Mouse (Mus musculus): ENCODE measurements around the gene Mtx1.

Mtx1 gene

DNA sequence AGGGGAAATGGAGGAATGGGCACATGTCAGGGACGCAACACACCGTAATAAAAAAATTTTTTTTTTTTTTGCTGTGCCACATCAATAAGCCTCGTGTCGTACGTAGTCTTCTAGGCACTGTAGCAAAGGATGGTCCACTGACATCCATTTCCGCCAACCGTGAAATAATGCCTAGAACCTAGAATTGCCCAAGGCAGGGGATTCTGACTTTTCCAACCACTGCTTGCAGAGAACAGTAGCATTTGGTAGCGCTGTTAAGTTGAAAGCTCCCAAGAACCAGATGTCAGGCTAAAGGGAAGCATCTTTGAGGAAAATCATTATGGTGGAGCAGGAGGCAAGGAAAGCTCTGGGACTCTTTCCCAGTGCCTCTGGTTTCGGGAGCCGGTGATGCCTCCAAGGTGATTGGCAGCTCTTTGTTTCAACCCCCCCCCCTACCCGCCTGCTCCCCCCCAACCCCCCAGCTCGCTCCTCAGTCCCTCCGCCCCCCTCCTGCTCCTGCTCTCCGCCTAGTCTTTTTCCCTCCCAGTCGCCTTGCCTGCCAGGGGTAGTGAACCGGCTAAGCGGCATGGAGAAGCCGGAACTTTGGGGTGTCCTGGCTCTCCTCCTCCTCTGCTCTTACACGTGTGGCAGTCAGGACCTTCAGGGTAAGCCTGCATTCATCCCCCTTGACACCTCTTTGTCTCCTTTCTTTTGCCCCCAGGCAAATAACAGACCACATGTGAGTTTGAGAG, 12.0 kb downstream of the Mtx1 start, which contains the start of gene Thbs3:
Gene Thbs3, plus strand, starts transcription at position 500 of the 731 bp plus-strand sequence.
- no peak for DNase-seq (ENCODE audit: low spot score in 2 of 2)

DNA sequence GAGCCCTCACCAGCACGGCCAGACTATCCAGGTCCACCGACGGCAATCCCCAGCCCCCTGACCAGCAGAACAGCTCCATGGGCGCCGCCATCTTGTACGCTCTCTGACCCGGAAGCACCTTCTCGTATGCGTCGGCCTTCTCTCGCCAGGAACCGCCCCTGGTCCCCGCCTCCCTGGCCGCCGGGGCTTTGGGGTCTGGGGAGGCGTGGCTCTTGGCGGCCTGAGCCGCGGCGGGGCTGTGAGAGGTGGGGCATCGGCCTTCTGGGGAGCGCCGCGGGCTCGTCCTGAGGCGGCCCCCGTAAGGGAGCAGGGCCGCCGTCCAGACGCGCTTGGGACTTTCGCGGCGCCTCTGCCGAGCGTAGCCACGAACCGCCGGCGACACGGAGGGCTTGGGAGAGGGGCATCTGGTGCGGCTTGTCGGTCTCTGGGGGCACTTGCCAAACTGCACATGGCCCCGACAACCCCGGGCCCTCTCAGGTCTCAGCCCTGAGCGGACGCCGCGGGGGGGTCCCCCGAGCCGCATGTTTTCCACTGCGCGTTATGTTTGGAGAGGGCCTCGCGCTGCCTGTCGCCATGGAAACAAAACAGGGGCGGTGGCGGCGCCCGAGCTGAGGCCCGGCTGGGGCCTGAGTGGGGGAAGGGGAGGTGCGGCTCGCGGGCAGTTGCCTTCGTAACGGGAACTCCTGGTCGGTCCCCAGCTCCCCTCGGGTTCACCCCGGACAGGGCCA, 12.9 kb downstream of the Mtx1 start:
- peak; percentile 93 to 94 for DNase-seq (ENCODE audit: low spot score in 2 of 2)

DNA sequence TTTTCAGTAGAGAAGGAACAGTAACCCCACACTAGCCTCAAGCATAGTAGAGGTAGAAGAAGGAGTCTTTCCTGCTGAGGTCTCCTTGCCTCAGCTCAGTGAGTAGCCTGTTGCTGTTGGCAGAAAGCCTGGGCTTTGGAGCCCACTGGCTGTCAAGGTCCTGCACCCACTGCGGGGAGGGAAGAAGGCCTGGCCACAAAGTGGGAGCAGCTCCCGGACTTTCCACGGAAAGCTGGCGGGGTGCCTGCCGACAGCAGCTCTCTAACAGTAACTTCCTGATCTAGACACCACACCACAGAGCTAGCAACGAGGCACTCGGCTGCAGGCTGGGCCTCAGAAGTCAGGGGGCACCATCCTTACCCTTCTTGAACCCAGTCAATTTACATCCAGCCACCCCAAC, 16.2 kb downstream of the Mtx1 start:
- no peak for DNase-seq (ENCODE audit: low spot score in 2 of 2)

DNA sequence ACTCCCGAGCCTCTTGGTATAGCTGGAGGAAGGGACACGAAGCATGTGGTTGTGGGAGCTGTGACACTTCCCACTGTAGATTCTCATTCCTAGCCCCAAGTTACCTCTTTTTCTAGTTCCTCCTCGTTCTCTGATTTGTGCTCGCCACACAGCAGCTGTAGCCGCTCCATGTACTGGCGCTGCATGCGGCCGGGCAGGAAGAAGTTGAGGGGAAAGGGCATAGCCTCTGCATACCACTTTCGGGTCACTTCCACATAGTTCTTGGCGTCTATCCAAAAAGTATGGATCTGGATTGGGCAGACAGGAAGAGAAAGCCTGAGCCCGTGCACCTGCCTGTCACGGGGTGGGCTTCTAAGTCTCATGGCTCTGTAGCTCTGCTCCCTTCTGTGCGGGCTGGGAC, 16.7 kb downstream of the Mtx1 start:
- no peak for DNase-seq (ENCODE audit: low spot score in 2 of 2)

DNA sequence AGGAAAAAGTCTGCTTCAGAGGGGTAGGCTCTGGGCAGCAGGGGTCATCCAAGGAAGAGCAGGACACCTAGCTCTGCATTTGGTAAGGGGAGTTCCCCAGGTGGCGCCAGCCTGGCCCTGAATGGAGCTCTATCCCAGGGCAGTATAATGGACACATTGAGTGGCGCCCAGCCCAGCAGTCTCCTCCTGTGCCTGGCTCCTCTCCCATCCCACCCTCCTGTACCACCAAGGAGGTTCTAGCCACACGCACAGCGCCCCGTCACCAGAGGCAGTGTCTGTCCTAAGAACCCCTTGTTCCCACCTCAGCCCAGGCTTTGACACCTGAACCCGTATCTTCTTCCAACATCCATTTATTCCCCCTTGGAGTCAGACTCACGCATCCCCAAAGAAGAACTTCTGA, 17.2 kb downstream of the Mtx1 start:
- DNase-seq (ENCODE audit: low spot score in 2 of 2): no peak

DNA sequence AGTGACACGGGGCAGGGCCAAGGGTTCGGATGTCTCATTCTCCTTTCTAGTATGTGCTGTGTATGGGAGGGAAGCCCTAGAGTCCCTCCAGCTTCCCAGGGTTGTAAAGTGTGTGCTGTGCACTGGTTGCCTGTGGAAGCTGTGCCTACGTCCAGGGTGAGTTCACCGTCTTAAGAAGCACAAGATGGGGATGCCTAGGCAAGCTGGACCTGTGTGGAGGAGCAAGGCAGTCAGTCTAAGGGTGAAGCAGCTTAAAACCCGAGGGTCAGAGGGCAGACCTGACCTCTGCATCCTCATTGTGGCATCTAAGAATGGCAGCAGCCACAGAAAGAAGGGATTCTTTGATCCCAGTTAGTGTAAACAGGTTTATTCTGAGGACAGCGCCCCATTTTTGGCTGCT, 18.2 kb downstream of the Mtx1 start:
- no peak for DNase-seq (ENCODE audit: low spot score in 2 of 2)

DNA sequence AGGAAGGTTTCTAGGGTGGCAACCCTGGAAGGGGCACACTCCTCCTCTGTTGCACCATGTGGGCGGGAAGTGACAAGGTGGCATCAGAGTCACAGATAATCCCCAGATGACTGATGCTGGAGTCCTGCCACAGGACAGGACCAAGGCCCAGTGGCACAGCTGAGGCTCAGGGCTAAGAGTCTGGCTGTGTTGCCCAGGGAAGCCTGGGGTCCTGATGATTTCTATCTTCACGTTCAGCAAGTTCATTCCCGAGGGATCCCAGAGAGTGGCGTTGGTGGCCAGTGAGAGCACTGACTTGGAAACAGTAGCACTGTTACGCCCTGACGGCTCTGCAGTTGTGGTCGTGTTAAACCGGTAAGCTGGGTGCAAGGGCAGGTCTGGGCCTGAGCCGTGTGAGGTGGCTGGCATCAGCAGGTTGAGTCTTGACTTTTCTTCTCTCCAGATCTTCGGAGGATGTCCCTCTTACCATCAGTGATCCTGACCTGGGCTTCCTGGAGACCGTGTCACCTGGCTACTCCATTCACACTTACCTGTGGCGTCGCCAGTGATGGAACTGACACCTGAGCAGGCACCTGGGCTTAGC, 18.7 kb downstream of the Mtx1 start:
- DNase-seq (ENCODE audit: low spot score in 2 of 2): no peak

DNA sequence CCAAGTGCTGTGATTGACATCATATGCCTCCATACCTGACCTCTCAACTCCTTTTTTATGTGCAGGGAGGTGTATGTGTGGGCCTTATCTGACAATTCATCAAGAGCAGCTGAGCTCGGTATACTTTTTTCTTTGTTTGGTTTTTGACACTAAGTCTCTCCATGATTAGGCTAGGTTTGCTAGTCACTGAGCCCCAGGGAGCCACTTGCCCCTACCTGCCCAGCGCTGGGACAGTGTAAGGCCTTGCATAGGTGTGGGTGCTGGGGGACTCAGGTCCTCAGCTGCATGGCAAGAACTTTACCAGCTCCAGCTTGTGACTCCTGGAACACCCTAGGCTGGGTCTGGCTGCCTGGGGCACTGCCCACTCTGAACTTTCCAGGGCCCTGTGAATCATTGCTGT, 20.2 kb downstream of the Mtx1 start:
- no peak for DNase-seq (ENCODE audit: low spot score in 2 of 2)

DNA sequence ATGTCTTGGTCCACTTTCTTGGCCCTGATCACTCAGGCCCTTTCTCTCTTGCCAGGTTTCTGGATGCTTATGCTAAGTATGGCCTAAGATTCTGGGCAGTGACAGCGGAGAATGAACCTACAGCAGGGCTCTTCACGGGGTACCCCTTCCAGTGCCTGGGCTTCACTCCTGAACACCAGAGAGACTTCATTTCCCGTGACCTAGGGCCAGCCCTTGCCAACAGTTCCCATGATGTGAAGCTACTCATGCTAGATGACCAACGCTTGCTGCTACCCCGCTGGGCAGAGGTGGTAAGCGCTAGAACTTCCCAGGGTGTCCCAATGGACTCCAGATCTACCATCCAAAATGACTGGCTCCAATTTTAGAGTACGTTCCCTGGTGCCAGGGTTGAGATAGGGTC, 20.8 kb downstream of the Mtx1 start:
- no peak for DNase-seq (ENCODE audit: low spot score in 2 of 2)

DNA sequence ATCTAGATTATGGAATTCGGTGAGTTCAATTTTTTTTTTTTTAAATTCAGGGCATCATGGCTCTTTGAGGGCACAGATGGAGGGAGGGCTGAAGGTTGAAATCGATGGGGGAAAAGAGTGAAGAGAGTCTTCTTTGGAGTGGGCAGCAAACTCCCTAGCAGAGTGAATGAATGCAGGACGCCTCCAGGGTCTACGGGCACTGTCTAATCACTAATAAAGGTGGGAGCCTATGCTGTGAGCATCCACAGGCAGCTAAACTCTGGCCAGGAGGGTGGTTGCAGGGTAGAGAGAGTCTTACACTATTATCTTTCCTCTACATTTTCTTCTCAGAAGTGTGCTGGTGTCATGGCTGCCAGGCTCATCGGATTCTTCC, 23.8 kb downstream of the Mtx1 start:
- no peak for DNase-seq (ENCODE audit: low spot score in 2 of 2)

DNA sequence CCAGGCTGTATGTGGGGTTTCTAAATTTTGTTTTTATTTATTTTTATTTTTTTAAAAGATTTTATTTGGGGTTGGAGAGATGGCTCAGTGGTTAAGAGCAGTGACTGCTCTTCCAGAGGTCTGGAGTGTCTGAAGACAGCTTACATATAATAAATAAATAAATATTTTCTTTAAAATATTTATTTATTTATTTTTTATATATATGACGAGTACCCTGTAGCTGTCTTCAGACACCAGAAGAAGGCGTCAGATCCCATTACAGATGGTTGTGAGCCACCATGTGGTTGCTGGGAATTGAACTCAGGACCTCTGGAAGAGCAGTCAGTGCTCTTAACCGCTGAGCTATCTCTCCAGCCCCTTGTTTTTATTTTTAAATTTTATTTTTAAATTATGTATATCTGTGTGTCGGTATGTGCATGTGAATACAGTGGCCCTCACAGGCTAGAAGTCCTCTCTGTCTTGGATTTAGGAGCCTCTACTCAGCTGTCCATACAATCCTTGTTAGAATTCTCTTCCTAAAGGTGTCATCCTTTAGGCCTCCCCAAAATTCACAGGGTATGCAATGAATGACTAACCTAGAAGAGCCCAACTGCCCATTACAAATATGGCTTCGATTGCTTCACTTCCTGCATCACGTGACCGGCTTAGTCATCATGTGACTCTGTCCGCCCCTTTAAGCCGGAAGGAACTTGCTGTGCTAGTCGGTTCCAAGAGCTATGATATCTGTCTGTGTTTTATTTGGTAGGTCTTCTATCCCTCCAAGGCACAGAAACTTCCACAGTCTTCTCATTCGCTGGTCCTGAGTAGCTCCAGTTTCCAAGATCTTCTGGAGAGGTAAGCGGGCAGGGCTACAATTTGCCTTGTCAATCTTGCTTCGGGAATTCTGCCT, 24.4 kb downstream of the Mtx1 start, which contains the start of gene Gba:
Gene Gba, plus strand, starts transcription at position 676 of the 889 bp plus-strand sequence.
- peak; percentile 84 to 87 for DNase-seq (ENCODE audit: low spot score in 2 of 2)

DNA sequence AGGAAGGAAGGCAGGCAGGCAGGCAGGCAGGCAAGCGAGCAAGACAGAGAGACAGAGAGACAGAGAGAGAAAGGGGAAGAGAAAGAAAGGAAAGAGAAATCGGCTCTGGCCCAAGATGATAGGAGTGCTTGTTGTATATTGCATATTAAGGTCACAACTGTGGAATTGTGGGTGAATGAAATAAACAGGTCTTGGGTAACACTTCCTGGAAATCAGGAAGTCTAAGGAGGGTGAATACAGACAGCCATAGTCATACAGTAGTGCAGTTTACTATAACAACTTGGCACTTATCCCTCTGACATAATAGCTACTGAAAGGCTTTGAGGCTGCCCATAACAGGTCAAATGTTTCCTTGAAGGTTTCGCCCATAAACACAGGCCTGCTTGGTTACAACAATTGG, 27.0 kb downstream of the Mtx1 start:
- no peak for DNase-seq (ENCODE audit: low spot score in 2 of 2)

DNA sequence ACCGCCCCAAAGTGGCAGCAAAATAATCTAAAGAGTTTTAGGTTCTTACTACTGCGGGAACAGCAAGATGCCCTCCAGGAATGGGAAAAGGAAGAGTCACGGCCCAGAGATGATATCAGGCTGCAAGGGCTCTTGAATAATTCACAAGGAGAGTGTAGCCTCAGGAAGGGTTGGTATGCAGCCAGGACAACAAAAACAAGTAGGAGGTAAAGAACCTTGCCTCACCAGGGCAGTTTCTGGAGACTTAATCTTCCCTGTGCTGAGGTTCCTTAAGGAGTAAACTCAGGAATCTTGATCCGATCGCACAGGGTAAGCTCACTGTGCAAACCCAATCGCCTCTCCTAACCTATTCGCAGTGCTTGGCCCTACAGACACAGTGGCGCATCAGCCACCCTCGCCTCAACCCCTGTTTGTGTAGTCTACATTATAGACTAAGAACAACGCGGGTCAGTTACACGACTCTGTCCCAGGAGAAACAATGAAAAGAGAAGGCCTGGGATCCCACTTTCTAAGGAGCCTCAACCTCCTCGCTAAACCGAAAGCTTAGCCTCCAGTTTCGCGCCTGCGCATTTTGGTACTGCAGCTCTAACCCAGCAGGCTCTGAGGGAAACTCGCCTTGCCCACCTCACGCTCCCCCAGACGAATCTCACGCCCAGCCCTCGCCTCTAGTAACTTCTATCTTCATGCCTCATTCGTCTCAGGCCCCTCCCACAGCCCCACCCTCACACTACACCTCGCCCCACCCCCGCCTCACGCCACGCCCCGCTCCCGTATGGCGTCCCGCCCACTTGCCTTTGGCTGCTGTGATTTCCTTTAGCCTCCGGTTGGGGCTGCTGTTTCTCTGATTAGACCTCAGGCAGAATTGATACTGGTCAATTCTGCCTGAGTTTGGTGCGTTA, 30.7 kb downstream of the Mtx1 start:
- DNase-seq (ENCODE audit: low spot score in 2 of 2): peak; percentile 87 to 91

DNA sequence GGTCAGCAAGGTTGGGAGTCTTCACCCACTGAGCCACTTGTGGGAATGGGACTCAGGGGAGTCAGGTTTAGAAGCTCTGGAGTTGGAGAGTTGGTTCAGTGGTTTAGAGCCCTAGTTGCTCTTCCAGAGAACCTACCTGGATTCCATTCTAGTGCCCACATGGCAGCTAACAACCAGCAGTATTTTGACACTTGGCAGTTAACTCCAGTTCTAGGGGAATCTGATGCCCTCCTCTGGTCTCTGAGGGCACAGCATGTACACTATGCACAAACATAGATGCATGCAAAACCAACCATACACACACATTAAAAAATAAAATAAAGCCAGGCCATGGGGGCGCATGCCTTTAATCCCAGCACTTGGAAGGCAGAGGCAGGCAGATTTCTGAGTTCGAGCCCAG, 33.0 kb downstream of the Mtx1 start:
- DNase-seq (ENCODE audit: low spot score in 2 of 2): peak; percentile 38 to 54

DNA sequence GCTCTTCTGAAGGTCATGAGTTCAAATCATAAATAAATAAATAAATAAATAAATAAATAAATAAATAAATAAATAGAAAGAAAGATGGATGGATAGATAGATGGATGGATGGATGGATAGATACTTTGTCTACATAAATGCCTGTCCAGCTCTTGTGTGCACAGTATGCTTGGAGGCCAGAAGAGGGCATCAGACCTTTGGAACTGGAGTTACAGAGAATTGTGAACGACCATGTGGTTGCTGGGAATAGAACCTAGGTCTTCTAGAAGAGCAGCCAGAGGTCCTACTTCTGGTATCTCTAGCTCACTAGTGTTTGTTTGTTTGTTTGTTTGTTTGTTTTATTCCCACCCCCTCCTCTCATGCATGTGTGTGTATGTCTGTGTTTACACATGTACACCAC, 33.5 kb downstream of the Mtx1 start:
- no peak for DNase-seq (ENCODE audit: low spot score in 2 of 2)

DNA sequence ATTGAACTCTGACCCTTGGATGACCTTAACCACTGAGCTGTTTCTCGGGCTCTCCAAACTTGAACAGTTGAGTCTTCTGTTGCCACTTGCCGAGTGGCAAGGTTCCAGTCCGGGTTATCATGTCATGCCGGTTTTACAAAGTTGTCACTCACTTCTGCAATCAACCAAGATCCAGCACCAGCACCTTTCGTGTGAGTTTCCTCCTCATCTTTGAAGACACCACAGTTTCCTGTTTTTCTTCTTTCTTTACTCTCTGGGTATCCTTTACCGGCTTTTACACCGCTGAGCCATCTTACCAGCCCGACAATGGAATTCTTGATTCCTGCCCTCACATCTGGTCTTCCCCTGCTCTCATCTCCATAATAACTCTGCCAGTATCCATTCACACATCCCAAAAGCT, 36.5 kb downstream of the Mtx1 start:
- peak; percentile 45 to 60 for DNase-seq (ENCODE audit: low spot score in 2 of 2)

DNA sequence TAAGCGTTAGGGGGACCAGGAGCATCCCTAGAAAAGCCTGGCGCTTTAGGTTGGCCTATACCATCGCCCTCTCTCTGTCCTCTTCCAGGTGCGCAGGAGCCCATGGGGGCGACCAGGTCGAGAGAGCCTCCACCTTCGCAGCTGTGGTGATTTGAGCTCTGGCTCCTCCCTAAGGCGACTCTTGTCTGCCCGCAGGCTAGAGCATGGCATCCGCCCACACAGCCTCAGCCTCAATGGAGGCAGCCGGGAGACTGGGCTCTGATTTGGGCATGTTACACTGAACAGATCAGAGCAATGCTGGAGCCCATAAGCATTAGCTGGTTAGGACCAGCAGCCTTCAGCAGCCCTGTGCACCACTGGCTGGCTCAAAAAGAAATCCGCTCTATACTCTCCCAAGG, 38.4 kb downstream of the Mtx1 start:
- DNase-seq (ENCODE audit: low spot score in 2 of 2): peak; percentile 29 to 34

DNA sequence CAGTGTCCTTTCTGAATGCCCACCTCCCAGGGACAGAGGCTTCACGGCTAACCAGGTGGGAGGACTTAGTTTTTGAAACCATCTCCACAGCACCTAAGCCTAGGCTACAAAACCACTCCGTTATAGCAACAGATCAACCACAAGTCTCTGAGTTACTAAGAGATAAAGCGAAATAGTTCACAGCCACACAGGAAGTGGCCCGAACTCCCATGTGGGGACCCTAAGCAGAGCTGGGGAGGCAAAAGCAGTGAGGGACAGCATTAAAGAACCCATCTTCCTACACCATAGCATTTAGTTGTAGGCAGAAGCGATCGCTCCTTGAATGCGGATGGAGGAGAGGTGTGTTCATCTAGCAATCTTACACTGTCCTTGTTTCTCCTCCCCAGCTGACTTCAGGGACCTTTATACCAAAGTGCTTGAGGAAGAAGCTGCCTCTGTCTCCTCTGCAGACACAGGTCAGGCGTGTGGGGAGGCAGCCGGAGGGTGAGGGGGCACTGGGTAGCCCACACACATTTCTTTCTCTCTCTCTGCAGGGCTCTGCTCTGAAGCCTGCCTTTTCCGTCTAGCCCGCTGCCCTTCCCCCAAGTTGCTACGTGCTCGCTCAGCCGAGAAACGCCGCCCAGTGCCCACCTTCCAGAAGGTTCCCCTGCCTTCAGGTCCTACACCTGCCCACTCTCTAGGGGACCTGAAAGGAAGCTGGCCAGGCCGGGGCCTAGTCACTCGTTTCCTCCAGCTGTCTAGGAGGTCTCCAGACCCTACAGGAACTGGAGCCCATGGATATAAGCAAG, 39.0 kb downstream of the Mtx1 start:
- DNase-seq (ENCODE audit: low spot score in 2 of 2): peak; percentile 52 to 74

DNA sequence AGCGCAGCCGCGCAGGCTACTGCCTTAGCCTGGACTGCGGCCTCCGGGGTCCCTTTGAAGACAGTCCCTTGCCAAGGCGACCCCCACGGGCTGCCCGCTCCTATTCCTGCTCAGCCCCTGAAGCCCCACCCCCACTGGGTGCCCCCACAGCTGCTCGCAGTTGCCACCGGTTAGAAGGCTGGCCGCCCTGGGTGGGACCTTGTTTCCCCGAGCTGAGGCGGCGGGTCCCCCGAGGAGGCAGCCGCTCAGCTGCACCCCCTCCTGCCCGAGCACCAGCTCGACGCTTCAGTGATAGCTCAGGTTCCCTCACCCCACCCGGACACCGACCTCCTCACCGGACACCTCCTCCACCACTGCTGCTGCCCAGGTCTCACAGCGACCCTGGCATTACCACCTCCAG, 39.7 kb downstream of the Mtx1 start:
- DNase-seq (ENCODE audit: low spot score in 2 of 2): no peak

DNA sequence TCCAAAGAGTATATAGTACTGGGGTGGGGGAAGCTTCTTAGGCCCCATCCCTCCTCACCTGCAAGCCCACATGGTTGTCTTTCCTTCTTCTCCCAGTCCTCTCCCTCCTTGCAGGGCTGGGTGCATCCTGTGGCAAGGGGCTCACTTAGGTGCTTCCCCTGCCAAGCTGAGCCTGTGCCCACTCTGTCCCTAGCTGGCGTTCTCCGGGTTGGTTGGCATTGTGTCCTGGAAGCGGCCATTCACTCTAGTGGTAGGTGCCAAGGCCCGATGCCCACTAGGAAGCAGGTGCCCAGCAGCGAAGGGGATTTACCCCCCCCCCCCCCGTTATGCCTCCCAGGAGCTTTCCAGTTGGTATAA, 43.0 kb downstream of the Mtx1 start:
- DNase-seq (ENCODE audit: low spot score in 2 of 2): no peak

Measured in natural killer cell, adult 2 months (primary cell).